Mouse (Mus musculus) brain, embryonic 14.5 days (tissue): ENCODE data around the gene C1ql2.

Experiments
- CTCF ChIP-seq: fragments of 200-500 bp; IDR thresholded peaks from 2 replicates; pipeline ENCODE4 v1.5.1; 2012; ENCODE audit warnings: inconsistent platforms, mild to moderate bottlenecking, moderate library complexity, borderline replicate concordance; ENCODE audit not compliant: insufficient read depth, insufficient read length; ENCODE audit errors: extremely low read depth
- POLR2A ChIP-seq: fragments of 200-500 bp; IDR thresholded peaks from 2 replicates; pipeline ENCODE4 v1.6.1; 2012; ENCODE audit warnings: mild to moderate bottlenecking, inconsistent platforms, borderline replicate concordance; ENCODE audit not compliant: poor library complexity, insufficient read depth, insufficient read length, severe bottlenecking; ENCODE audit errors: extremely low read depth

- TF ChIP-seq POLR2A (no peak), CTCF (no peak)
Observed at GRCm38 (mm10) chr1:120328212-120328611, 12.2 kb upstream of the C1ql2 start.
